Mouse (Mus musculus): ENCODE data around the gene Fam169b. TPM values are rescaled to one million over a fixed set of nuclear protein-coding genes. Genes with fewer than 3 reads are reported as not detected.
A peak's percentile ranks its signal among the peaks of the same experiment; 100 is the strongest.

The Fam169b gene
- polyA plus RNA-seq, 1 experiment from 2014 or later: not detected

DNA sequence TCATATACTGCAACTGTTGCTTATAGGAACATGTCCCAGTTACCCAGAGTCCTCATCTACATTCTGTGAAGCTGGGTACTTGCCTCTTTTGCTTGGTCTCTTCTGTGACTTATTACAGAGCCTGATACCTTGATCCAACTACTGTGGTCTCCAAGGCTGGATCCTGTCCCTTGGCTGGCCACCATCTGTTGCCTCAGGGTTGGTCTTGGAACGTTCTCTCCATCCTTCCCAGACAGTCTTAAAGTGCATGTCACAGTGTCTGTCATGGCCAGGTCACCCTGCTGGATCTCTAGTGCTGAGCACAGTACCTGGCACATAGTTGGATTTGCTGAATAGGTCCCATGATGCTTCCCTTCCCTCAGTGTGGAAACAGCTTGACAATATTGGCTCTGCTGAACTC, 40.6 kb downstream of the Fam169b start:
- no peaks in the 10 kb centered on the region for H3K36me3 ChIP-seq
- no peak for ATAC-seq (replicated peaks)
- H3K9ac ChIP-seq (replicated peaks): no peak overlapping the region
- no peaks in the 10 kb centered on the region for H3K27me3 ChIP-seq
- H3K27ac ChIP-seq (replicated peaks): no peak overlapping the region
- H3K9me3 ChIP-seq: no peaks in the 10 kb centered on the region
- WGBS: 89% methylated on average over 1 of the region's 1 CpGs
- H3K4me3 ChIP-seq: no peak overlapping the region
- H3K4me2 ChIP-seq (replicated peaks): no peak overlapping the region
- H3K4me1 ChIP-seq: 0 out of 2 replicates have a peak, but pooled peaks cover 4% of the 10 kb centered on the region

DNA sequence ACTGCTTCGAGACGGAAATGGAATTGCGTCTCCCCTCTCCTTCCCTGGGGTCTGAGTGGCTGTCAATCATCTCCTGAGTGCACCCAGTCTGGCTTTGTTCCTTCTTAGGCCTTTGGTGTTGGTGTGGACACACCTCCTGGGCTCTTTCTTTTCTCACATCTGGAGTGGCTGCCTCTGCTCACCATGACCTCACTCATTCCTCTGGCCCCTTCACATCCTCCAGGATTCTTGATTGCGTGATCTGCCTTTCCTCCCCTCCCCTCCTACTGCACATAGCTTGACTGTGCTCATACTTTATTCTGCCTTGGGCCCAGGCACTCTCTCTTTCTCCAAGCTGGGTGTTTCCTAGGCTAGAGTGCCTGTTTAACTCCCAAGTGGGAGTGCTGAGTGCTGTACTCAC, 41.4 kb downstream of the Fam169b start:
- ATAC-seq (replicated peaks): no peak
- Histone ChIP-seq H3K9me3 (no peaks in the 10 kb centered on the region), H3K27me3 (no peaks in the 10 kb centered on the region), H3K36me3 (no peaks in the 10 kb centered on the region), H3K4me2 (replicated peaks) (no peak overlapping the region), H3K4me3 (no peak overlapping the region), H3K27ac (replicated peaks) (no peak overlapping the region), H3K9ac (replicated peaks) (no peak overlapping the region), H3K4me1 (0 out of 2 replicates have a peak, but pooled peaks cover 4% of the 10 kb centered on the region)
- WGBS: 69% methylated on average over 4 of the region's 4 CpGs

DNA sequence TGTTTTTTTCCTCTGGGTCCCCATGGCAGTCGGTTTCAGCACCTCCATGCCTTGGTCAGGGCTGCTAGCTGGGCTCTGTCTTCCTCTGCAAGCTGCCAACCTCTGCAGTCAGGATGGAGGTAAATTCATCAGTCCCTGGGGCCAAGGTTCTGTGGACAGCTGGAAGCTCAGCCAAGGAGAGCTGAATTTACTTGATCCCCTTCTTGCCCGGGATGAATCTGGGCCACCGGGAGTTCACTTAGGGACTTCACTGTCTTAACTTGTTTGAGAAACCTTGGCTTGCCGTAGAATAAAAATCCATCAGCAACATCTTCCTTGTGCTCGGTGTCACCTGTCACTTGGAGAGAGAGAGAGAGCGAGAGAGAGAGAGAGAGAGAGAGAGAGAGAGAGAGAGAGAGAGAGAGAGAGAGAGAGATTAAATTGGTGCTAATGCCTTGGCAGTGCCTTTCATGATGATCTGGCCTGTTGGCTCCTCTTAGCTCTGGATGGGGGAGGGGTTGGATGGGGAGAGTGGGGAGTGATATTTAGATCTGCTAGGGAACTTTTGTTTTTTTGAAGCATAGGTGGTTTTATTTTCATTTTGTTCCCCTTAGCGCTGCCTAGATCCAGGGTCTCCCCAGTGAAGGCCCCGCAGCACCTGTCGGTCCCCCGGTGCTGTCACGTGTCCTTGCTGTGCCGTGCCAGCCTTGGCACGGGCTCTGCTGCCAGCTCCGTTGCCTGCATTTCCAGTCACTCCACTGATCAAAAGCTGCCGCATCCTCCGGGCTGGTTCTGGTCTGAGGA, 44.6 kb downstream of the Fam169b start:
- peak; percentile 84 for ATAC-seq (replicated peaks)

DNA sequence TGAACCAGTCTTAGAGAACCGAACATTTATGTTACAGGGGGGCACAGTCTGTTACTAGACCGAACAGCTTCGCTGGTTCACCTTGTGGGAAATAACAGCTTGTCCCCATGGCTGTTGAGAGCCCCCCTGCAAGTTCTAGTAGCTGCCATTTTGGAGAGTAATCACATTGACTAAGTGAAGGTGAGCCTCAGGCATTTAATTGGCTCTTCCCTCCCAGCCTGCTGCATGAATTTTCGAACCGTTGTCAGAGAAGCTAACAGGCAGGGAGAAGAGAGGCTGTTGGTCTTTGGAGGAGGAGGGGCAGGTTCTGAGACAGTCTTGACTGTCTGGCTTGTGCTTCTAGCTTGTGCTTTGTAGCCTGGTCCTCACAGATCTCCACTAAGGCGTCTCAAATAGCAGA, 45.3 kb downstream of the Fam169b start:
- Histone ChIP-seq H3K4me3 (no peak overlapping the region), H3K36me3 (no peaks in the 10 kb centered on the region), H3K4me1 (0 out of 2 replicates have a peak, but pooled peaks cover 4% of the 10 kb centered on the region), H3K27ac (replicated peaks) (no peak overlapping the region), H3K9ac (replicated peaks) (no peak overlapping the region), H3K4me2 (replicated peaks) (no peak overlapping the region), H3K27me3 (no peaks in the 10 kb centered on the region), H3K9me3 (no peaks in the 10 kb centered on the region)
- 58% methylated on average over 6 of the region's 6 CpGs for WGBS
- ATAC-seq (replicated peaks): peak; percentile 38; the same call in 1 of the 2 replicates

More for the DNA sequence above, 44.6 kb downstream of the Fam169b start:
- no peaks in the 10 kb centered on the region for H3K9me3 ChIP-seq
- no peak overlapping the region for H3K27ac ChIP-seq (replicated peaks)
- no peak overlapping the region for H3K4me3 ChIP-seq
- no peaks in the 10 kb centered on the region for H3K27me3 ChIP-seq
- no peak overlapping the region for H3K9ac ChIP-seq (replicated peaks)
- H3K4me2 ChIP-seq (replicated peaks): peak overlapping the region; percentile 33
- H3K36me3 ChIP-seq: no peaks in the 10 kb centered on the region
- H3K4me1 ChIP-seq: 0 out of 2 replicates have a peak, but pooled peaks cover 4% of the 10 kb centered on the region
- 73% methylated on average over 15 of the region's 16 CpGs for WGBS

DNA sequence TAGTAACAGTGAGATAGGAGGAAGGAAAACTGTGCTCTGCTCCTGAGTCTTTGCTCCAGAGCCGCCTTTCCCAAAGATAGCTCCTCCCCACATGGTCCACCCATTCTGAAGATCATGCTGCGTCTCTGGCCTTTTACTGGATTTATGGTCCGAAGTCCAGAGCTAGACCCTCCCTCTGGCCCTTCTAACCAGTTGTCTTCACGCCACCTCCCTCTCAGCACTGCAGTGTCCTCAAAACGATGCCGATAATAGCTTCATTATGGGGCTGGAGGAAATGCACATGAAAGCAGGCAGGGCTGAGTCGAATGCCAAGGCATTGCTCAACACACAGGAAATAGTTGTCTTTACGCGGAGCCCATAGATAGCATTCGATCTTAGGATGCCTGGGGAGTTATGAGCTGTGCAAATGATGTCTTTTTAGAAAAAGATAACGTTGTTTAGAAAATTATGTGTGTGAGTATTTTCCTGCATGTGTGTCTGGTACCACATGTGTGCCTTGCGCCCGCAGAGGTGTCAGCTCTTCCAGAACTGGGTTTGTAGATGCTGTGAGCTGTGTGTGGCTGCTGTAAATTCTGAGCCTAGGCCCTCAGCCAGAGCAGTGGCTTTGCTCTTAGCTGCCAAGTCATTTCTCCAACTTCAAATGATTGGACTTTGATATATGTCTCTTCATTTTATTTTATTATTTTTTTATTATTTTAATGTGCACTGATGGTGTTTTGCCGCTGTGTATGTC, 46.6 kb downstream of the Fam169b start:
- H3K9ac ChIP-seq (replicated peaks): no peak overlapping the region
- ATAC-seq (replicated peaks): no peak
- H3K4me3 ChIP-seq: no peak overlapping the region
- H3K4me1 ChIP-seq: 0 out of 2 replicates have a peak, but pooled peaks cover 4% of the 10 kb centered on the region
- no peaks in the 10 kb centered on the region for H3K36me3 ChIP-seq
- H3K27me3 ChIP-seq: no peaks in the 10 kb centered on the region
- H3K27ac ChIP-seq (replicated peaks): no peak overlapping the region
- no peak overlapping the region for H3K4me2 ChIP-seq (replicated peaks)
- 79% methylated on average over 14 of the region's 14 CpGs for WGBS
- H3K9me3 ChIP-seq: no peaks in the 10 kb centered on the region

DNA sequence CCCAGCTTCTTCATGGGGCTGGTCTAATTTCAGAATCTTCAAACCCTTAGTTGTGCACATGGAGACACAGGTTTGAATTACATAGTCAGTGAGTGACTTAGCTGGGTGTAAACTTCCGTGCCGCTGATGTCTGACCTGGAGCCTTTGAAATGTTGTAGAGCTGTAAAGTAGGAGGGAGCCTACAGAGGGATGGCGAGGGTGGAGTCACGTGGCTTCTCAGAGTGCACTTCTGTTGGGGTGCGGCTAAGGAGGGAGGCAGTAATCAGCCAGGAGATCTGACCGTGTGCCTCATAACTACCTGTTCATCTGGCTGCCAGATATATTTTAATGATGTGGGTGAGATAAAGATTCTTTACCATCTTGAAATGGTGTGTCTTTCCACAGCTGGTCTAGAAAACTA, 49.4 kb downstream of the Fam169b start:
- Histone ChIP-seq H3K4me2 (replicated peaks) (no peak overlapping the region), H3K27me3 (no peaks in the 10 kb centered on the region), H3K9ac (replicated peaks) (no peak overlapping the region), H3K27ac (replicated peaks) (no peak overlapping the region), H3K9me3 (no peaks in the 10 kb centered on the region), H3K4me3 (no peak overlapping the region), H3K4me1 (0 out of 2 replicates have a peak, but pooled peaks cover under 1% of the 10 kb centered on the region), H3K36me3 (no peaks in the 10 kb centered on the region)
- ATAC-seq (replicated peaks): no peak
- WGBS: 91% methylated on average over 6 of the region's 6 CpGs

DNA sequence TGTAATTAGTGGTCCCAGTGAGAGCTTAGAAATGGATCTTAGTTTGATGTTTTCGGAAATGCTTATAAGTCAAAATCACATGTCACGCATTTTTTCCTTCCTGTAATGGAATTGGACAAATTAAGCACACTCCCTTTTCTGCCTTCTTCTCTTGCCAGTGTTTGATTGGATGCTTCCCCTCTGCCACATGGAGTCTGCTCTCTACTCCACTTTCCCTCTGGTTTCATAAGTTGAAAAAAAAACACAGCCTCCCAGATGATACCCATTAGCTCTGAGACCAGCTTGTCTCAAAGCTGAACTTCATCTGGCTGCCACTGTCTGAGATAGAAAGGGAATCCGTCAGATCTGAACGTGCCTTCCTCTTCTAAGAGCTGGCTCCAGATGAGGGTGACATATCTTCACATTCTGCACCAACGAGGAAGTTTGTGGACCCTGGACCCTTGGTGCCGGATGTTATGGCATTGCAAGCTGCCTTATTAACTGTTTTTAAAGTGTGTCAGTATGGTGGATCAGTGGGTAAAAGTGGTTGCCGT, 52.6 kb downstream of the Fam169b start:
- Histone ChIP-seq H3K9ac (replicated peaks) (no peak overlapping the region), H3K4me3 (no peak overlapping the region), H3K9me3 (no peaks in the 10 kb centered on the region), H3K27ac (replicated peaks) (no peak overlapping the region), H3K27me3 (no peaks in the 10 kb centered on the region), H3K36me3 (no peaks in the 10 kb centered on the region), H3K4me2 (replicated peaks) (no peak overlapping the region), H3K4me1 (no peaks in the 10 kb centered on the region)
- 80% methylated on average over 7 of the region's 7 CpGs for WGBS
- ATAC-seq (replicated peaks): no peak

DNA sequence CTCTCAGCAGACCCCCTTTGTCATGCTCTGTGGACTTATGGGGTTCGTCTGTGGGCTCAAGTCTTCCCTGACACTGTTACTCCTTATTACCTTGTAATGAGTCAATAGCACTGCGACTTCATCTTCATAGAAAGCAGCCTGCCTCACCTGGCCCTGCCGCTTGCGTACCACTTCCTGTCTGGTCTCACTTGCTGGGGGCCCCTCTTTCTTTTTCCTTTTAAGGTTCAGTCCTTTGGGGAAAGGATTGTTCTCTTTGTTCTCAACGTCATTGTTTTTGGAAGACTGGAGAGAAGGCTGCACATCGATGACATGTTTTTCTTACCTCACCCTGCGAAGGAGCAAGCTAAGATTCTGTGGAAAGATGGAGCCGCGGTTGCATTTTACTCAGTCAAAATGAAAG, 55.4 kb downstream of the Fam169b start:
- no peak for ATAC-seq (replicated peaks)
- H3K36me3 ChIP-seq: no peaks in the 10 kb centered on the region
- no peak overlapping the region for H3K27ac ChIP-seq (replicated peaks)
- no peak overlapping the region for H3K4me2 ChIP-seq (replicated peaks)
- no peaks in the 10 kb centered on the region for H3K27me3 ChIP-seq
- H3K9me3 ChIP-seq: no peaks in the 10 kb centered on the region
- no peaks in the 10 kb centered on the region for H3K4me1 ChIP-seq
- H3K9ac ChIP-seq (replicated peaks): no peak overlapping the region
- WGBS: 78% methylated on average over 9 of the region's 9 CpGs
- H3K4me3 ChIP-seq: no peak overlapping the region

DNA sequence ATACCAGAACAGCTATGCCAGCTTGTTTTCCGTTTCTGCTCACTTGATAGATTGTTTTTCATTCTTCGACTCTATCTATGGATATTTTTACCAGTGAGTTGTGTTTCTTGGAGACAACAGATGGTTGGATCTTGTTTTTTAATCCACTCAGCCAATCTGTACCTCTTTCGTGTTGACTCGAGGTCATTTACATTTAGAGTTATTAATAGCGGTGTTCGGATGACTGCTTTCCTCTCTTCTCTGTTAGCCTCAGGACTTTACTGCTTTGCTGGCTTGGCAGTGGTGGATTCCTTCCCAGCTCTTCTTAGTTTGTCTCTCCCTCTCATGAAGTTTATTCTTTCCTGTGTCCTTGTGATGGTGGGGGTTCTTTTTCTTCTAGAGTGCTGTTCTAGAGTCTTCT, 59.2 kb downstream of the Fam169b start:
- Histone ChIP-seq H3K4me3 (no peak overlapping the region), H3K4me1 (no peaks in the 10 kb centered on the region), H3K9ac (replicated peaks) (no peak overlapping the region), H3K27me3 (no peaks in the 10 kb centered on the region), H3K4me2 (replicated peaks) (no peak overlapping the region), H3K36me3 (no peaks in the 10 kb centered on the region), H3K27ac (replicated peaks) (no peak overlapping the region), H3K9me3 (no peaks in the 10 kb centered on the region)
- no peak for ATAC-seq (replicated peaks)
- WGBS: 84% methylated on average over 6 of the region's 6 CpGs

DNA sequence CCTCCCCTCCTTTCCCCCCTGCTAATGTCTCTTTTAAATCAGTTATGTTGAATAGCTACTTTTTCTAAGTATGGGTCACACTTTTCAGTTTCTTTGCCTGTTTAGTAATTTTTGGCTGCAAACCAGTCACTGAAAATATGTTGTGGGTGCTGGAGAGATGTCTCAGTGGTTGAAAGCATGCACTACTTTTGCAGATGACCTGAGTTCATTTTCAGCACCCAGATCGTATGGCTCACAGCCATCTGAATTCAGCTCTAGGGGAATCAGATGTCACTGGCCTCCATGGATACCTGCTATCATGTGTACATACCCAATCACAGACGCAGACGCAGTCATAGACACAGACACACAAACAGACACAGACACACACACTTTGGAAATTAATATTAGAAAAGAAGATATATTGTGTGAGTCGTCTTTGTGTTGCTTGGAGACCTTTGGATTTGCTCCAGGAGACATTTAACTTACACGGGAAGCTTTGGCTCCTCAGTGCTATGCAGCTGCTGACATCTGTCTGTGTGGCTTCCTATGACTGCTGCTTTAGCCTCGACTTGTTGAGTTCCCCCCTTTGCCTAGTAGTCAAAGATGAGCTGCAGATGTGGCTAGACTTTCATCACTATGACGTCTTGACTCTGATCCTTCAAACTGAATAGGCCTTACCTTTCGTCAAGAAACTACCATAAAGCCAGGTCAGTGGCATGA, 63.6 kb downstream of the Fam169b start:
- no peak for ATAC-seq (replicated peaks)
- Histone ChIP-seq H3K27me3 (no peaks in the 10 kb centered on the region), H3K9ac (replicated peaks) (no peak overlapping the region), H3K4me2 (replicated peaks) (no peak overlapping the region), H3K4me1 (no peaks in the 10 kb centered on the region), H3K36me3 (no peaks in the 10 kb centered on the region), H3K27ac (replicated peaks) (no peak overlapping the region), H3K9me3 (no peaks in the 10 kb centered on the region), H3K4me3 (no peak overlapping the region)
- WGBS: 90% methylated on average over 8 of the region's 8 CpGs

DNA sequence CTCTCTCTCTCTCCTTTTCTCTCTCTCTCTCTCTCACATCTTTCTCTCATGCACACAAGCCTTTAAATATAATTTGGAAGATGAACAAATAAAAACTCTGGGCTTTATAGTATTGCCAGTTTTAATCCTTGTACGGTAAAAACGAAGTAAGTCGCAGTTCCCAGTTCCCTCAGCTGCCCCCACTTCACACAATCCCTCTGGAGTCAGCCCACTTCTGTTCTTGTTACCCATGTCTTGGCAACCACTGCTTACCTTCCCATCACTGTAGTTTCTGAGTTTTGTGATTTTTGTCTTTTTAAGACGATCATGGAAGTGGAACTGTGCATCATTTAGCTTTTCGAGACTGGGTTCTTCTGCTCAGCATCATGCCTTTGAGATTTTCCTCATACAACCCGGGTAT, 65.0 kb downstream of the Fam169b start:
- Histone ChIP-seq H3K4me3 (no peak overlapping the region), H3K27me3 (no peaks in the 10 kb centered on the region), H3K36me3 (no peaks in the 10 kb centered on the region), H3K9ac (replicated peaks) (no peak overlapping the region), H3K4me2 (replicated peaks) (no peak overlapping the region), H3K4me1 (no peaks in the 10 kb centered on the region), H3K27ac (replicated peaks) (no peak overlapping the region), H3K9me3 (no peaks in the 10 kb centered on the region)
- WGBS: 41% methylated on average over 6 of the region's 6 CpGs
- ATAC-seq (replicated peaks): no peak

DNA sequence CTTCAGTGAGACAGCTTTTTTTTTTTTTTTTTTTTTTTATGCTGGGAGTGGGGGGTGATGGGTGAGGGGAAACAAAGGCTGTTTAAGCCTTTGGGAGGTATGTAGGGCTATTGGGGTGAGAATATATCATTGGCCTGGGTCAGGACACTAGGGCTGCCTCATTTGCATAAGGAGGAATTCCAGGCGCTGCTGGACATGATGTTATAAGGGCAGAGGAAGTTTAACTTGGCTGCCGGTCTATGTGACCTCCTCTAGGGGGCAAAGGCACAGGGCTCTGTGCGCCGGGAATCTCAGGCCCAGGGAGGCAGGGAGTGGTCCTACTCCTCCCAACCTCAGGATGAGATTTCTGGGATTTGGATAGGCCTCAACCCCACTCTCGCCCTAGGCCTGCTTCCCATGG, 70.9 kb downstream of the Fam169b start:
- H3K27ac ChIP-seq (replicated peaks): no peak overlapping the region
- no peaks in the 10 kb centered on the region for H3K36me3 ChIP-seq
- no peaks in the 10 kb centered on the region for H3K4me1 ChIP-seq
- no peak for ATAC-seq (replicated peaks)
- no peak overlapping the region for H3K4me2 ChIP-seq (replicated peaks)
- 62% methylated on average over 5 of the region's 5 CpGs for WGBS
- H3K27me3 ChIP-seq: no peaks in the 10 kb centered on the region
- no peak overlapping the region for H3K9ac ChIP-seq (replicated peaks)
- no peak overlapping the region for H3K4me3 ChIP-seq
- H3K9me3 ChIP-seq: no peaks in the 10 kb centered on the region
